Mouse (Mus musculus): ENCODE measurements around the gene Nol4l.
A peak's percentile ranks its signal among the peaks of the same experiment; 100 is the strongest.

GRCm38 (mm10) chr2:153499154-153499553 is 30.6 kb downstream of the Nol4l start:
- peak; percentile 47 for TF ChIP-seq CTCF (IDR thresholded peaks at IDR 0.05)
- TF ChIP-seq POLR2A (IDR thresholded peaks at IDR 0.05; ENCODE audit: insufficient read depth, low read depth, low read length) = no peak
- TF ChIP-seq EP300 (IDR thresholded peaks at IDR 0.05; ENCODE audit: insufficient read depth, low read depth, low read length) = no peak
